Mouse (Mus musculus): ENCODE results near the gene Ccdc146.
A peak's percentile ranks its signal among the peaks of the same experiment; 100 is the strongest.

Gene Ccdc146

DNA sequence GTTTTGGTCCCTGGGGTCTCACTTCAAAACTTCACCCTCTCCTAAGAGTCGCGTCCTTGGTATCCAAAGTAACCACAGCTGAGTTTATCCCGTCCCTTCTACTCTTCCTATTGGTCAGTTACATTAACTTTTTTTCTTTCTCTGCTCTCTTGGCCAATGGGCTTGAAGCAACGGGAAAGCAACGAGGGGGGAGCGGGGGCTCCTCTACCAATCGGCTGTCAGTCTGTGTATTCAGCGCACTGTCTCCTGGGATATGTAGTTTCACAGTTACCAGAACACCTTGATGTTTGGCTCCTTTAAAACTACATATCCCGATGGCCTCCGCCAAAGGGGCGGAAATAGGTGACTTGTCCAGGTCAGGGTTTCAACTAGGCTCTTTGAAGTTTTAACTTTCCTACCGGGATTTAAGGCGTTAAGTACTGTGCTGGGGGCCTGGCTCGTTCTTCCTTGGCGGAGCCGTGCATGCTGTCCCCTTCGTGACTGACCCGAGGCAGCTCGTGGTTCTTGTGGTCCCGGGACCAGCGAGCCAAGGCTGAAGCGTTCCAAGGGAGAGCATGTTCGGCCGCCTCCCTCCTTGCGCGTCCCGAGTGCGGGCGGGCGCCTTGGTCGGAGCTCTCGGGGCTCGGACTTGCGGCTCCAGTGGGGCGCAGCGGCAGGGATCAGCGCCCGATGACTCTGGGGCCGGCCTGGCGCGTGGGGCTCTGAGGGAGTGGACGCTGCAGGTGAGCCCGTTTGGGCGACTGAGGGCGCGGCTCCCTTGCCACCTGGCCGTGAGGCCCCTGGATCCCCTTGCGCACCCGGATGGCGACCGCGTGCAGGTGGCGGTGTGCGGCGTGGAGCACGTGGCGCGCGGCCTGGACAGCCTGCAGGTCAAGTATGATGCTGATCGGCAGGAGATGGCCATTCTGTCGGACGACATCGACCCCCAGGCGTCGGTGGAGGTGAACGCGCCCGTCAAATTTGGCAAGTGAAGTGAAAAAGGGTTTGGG is at the start of gene Ccdc146, which contains the start of gene Fam185a:
TSS of gene Ccdc146 (minus strand) at position 64 of the 989 bp plus-strand sequence.
TSS of gene Fam185a (plus strand) at position 345 of the 989 bp plus-strand sequence.
- peak; percentile 98 for DNase-seq (ENCODE audit: low read depth, low spot score)

DNA sequence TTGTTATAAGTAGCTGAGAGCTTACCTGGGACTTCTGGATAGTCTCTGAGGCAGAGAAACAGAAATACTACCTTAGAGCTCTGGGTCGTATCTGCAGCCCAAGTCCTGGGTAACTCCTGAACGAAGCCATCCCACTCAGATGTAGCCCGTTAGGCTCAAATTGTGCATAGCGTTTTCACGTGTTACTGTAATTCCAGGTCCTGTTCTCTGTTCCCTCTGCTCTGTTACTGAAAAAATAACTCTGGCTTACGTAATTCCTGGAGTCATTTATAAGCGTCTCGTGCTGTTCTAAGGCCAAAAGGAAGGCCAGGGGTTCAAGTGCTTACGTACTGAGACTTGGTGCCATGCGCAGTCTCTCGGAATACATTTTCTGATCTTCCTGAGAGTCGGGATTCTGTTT is 43.6 kb upstream of the Ccdc146 start:
- no peak for DNase-seq (ENCODE audit: low read depth, low spot score)

DNA sequence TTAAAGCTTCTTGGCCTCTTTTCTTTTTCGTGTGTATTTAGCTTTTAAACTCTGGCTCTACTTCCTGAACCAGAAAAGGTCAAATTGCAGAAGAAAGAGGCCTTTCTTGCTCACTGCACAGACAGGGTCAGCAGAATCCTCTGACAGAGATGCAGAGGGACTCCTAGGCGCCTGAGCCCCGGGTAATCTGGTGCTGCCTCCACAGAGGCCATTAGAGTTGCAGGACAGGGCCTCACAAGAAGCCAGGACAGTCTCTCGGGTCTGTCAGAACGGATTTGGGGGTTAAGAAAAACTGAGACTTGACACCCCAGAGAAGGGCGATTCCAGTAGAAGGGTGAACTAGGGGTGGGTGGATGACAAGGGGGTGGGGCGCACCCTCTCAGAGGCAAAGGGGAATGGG is 42.9 kb upstream of the Ccdc146 start:
- no peak for DNase-seq (ENCODE audit: low read depth, low spot score)

DNA sequence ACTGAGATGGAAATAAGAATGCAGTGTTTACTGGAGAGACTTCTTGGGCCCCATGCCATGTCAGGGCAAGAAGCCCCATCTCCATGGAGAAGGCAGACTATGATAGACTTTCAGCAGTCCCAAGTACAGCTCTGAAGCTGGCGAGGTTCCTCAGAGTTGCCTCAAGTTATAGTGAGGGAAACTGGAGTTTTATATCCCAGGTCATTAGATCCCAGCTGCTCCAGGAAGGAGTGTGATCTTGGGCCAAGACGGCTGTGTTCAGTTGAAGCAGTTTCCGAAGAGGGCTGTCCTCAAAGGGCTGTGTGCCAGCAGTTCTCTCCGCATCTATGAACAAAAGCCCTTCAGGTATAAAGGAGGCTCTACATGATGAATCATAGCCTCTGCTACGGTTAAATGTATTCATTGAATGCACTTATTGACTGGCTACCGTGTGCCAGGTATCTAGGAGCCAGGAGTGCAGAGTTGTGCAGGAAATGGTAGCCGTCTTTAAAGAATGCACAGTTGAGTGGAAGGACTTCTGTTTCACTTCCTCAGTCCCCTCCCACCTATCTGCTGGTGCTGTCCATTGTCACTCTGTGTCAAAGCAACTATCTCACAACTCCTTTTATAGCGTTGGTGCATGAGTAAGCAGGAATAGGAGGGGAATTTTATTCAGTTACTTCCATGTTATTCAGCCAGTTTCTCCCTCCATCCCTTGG is 16.5 kb upstream of the Ccdc146 start:
- no peak for DNase-seq (ENCODE audit: low read depth, low spot score)

DNA sequence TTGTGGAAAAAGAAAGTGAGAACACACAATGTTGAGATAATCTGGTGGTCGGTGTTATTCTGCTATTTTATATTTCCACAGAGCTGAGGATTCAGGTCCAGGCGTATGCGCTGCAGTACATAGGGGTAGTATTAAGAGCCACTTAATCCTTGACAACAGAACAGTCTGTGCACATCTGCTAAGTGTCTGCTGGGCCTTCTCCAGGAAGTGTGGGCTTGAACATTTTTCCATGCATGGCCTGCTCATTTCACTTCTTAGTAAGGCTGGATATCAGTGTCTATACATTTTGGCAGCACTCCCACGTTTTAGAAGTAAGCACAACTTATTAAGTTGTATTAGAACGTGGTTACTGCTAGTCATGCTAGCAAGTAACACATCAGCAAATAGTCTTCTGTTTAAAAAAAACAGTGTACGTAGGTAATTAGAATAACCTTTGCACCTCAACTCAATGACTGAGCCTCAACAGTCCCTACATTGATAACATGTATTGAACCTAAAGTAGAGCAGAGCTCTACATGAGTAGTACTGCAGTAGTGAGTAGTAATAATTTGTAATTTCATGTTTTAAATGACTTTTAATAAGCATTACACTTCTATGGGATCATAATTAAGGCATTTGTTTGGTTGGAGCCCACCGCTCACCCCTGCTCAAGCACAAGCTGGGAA is 15.1 kb upstream of the Ccdc146 start:
- no peak for DNase-seq (ENCODE audit: low read depth, low spot score)

DNA sequence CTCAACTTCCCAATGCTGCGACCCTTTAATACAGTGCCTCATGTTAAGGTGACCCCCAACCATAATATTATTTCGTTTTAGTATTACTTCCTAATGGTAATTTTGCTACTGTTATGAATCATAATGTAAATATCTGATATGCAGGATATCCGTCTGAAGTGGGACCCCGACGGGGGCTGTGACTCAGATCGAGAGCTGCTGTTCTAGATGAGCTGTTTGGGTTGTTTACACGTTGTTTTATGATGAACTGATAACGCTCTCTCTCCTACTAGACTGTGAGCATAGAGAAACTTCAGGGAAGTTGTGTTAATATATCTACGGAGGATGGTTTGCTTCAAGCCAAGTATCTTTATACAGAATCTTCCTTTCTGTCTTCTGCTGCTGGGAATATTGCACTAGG is 14.0 kb upstream of the Ccdc146 start:
- DNase-seq (ENCODE audit: low read depth, low spot score), result no peak

DNA sequence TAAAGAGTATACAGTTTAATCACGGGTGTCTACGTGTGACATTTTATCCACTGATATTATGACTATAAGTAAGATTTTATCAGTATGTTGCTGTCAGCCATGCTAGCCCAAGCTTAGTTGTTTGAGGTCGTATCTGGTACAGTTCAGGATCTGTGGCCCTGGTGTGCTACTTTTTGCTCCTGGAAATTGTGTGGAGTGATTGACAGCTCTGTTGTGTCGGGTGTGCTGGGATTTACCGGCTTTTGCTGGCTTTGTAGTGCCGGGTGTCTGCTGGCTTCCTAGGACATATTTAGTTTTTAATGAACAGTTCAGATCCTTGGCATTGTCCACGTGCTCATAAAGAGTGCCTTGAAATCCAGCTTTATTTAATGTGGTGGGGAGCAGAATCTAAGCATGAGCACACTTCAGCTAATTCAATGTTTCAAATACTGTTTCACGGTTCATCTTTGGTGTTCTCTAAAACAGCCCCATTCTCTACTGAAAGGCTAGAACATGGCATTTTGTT is 12.0 kb upstream of the Ccdc146 start:
- no peak for DNase-seq (ENCODE audit: low read depth, low spot score)

DNA sequence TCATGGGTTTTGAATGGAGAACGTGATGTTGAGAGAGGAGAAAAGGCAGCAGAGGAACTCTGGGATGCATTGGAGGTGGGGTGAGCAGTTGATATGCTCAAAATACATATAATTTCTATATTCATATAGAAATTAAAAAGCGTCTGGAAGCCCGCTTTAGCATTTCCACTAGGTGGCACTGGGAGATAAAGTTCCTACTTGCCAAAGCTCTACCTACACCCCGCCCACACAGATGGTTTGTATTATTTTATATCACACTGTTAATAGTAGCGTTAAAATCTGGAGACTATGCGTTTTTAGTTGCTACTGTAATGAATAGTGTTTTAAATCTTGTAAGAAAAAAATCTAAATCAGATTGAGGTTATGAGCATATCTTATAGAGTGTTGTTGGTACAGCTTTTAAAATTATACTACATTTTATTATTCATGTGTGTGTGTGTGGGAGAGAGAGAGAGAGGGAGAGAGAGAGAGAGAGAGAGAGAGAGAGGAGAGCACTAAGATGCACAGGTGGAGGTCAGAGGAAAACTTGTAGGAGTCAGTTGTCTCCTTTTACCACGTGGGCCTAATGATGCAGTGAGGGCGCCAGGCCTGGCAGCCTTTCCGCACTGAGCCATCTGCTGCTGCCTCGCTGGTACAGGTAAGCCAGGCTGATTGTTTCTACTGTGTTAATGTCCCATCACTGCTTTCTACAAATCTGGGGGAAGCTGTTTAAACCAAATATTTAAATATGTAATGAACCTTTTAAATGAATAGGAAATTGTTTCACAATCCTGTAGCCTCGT is 9.9 kb upstream of the Ccdc146 start:
- DNase-seq (ENCODE audit: low read depth, low spot score), result no peak

DNA sequence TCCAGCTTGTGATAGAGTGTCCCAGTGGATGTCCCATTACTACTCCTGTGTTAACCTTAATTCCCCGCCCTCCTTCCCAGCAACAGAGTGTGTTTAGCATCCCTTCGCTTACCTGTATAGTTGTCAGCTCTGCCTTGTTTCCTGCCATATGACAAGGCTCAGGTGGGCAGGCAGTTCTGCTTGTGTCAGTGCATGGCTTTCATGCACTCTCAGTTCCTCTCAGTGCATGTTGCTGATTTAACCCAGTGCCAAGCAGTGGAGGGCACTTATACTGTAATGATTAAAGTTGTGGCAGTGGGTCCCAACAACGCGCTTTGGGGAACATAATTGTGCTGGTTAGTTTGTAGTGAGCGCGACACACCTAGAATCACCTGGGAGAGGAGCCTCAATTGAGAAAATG is 2.2 kb upstream of the Ccdc146 start:
- DNase-seq (ENCODE audit: low read depth, low spot score), result no peak

DNA sequence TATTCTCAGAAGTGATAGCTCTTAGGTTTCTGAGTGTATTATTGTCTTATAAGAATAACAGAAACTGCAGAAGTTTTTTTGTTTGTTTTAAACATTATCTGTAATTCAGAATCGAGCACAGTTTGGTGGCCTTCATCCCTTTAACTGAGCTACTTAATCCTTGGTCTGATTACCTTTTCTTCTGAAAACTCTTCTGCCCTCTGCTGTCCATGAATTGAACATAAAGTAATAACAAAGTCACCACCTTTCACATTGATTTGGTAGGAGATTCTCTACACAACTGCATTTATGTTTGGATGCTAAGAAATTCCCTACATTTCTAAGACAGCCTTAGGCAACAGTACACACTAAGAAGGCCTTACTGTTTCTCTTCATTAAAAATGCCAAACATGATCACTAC is 3.9 kb downstream of the Ccdc146 start:
- peak; percentile 31 for DNase-seq (ENCODE audit: low read depth, low spot score)

DNA sequence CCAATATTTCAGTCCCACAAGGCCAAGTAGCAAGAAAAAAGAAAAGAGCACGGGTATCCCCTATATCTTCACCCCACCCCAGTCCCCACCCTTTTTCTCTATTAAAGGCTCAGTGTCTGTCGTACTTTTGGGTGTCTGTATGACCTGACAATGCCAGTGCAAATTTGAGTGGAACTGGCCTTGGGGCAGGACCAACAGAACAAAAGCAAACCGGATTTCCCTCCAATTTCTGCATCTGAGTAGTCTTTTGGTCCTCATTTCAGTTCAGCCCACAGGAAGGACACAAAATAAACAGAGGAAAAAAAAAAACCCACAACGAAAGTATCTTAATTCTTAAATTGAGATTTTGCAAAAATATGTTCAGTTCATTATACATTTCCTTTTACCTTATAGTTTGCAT is 5.9 kb downstream of the Ccdc146 start:
- DNase-seq (ENCODE audit: low read depth, low spot score), result no peak

DNA sequence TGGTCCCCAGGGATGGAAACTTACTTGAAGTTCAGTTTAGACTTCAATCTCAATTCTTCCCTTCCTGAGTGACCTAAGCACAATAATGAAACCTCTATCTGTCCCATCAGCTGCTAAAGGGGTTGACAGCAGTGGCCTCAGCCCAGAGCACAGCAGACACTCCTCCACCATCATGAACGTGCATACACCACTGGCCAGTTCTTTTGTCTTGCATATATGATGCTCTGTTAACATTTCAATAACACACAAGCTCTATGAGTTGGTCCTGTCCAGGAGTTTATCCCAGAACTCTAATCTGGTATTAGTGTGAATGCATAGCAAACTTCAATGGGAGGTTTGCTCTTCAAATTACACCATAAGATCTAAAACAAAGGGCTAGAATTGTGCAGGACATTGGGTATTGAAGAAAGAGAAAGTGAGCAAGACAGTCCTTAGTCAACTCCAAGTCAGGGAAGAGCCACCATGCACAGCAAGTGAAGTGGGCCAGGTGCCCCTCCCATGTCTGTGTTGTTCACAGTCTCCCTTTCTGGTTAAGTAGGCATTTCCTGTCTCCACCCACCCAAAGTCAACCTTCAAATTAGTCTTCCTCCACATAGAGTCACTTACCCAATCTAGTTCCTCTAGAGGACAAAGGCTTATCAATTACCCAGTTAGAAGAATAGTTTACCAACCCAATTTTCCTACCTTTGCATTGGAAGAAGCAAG is 10.2 kb downstream of the Ccdc146 start:
- DNase-seq (ENCODE audit: low read depth, low spot score), result peak; percentile 77

DNA sequence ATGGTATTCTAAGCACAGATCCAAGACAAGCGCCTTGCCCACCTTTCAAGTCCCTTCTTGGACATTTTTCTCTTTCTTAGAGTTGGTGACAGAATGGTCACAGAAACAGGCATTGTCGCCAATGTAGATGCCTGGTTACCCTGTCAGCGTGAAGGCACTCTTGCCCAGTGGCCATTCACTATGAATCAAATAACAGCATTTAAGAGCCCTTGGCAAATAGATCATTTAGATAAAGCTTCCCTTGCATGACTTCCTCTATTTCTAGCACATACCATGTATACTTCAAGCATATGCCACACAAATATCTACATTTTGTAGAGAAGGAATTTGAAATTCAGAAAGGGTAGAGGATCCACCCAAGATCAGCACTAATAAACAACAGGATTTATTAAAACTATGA is 11.2 kb downstream of the Ccdc146 start:
- no peak for DNase-seq (ENCODE audit: low read depth, low spot score)

DNA sequence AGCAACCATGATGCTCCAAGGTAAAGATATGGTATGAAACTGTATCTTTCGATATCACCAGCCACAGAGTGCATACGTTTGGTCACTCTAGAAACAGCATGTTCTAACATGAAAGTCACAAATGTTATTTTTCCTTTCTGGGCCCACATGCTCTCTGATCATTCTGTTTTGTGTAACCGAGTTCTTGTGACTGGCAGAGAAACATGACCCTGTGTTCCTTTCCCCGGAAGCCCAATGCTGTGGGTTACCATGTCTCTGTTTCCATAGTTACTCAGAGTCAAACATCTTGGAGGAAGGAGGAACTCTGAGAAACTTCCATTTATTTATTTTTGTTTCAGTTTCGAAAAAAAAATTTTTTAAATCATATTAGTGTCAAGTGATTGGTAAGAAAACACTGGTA is 12.4 kb downstream of the Ccdc146 start:
- DNase-seq (ENCODE audit: low read depth, low spot score), result no peak

DNA sequence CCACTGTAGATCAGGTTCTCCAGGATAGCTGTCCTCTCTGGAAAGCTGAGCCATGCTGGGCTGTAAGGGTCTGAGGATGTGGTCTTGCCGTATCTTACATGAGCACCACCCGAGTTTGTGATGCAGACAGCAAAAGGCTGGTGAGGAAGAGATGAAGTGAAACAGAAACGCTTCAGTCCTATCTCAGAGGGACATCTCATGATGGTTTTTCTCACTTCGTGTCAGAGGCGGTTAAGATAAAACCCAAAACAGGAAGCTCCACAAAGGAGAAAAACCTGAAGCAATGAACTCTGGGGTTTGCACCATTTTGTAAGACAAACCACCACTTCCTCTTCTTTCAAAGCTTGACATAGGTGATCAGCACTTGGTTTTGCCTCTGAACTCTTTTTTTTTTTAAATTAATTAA is 13.2 kb downstream of the Ccdc146 start:
- DNase-seq (ENCODE audit: low read depth, low spot score), result no peak

DNA sequence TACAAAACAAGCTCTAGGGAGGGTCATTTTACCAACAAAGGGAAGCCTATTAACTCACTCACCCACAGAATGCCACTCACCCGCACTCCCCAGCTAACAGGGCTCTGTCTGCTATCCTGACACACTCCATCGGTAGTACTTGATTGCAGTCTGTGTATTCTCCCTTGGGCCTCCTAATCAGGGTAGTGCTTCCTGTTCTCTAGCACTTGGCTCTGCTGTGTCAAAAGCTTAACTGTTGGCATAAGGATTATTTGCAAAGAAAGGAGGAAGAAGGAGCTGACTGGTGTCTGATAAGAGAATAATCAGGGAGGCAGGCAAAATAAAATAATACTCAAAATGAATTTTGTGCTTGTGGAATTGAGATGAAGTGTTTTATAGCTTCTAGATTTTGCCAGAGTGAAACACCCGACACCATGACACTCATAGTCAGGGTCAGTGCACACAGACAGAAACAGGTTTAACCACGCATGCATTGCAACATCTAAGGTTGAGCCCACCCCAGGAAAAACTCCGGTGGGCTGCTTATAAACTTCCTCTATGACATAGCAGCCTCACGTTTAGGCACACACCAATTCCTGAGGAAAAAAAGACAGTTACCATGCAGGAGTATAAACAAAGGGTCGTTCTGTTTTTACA is 29.2 kb downstream of the Ccdc146 start:
- no peak for DNase-seq (ENCODE audit: low read depth, low spot score)

DNA sequence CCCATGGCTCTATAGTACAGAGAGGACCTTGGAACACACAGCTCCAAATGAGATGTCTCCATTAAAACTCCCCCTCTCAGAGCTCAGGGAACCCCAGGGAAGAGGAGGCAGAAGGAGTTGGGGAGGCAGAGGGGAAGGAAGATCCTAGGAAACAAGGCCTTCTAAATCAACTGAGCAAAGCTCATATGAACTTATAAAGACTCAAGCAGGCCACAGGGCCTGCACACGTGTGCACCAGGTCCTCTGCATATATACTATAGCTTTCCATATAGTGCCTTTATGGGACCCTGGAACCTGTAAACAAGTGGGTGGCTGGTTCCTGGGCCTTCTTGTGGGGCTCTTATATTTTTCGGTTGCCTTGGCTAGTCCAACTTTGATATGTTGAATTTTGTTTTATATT is 29.9 kb downstream of the Ccdc146 start:
- DNase-seq (ENCODE audit: low read depth, low spot score), result no peak

DNA sequence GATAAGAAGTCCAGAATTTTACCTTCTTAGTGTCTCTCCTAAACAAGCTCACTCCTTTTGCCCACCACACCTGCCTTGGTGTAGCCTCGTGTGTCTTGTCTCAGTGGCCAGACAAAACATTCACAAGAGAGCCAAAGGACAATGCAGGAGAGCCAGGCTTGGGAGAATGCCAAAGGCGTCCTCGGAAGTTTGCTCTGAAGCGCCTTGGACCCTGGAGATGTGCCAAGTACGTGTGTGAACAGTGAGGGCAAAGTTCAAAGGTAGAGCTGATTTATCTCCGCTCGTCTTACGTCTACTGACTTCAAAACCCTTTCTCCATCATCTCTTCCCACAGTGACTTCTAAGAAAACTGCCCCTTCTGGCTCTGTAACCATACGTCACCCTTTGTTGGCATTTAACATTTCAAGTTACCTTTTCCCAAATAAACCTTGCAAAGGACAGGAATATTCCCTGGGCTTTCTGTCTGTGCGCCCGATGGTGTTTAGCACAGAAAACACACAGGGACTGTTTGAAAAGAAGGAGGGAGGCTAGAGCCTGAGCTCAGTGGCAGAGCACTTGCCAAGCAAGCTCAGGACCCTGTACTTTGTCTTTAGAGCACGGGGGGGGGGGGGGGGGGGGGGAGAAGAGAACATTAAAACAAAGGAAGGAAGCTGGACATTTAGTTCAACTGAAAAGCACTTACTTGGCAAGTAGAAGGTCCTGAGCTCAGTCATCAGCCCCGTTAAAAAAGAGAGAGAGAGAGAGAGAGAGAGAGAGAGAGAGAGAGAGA is 32.7 kb downstream of the Ccdc146 start:
- DNase-seq (ENCODE audit: low read depth, low spot score), result no peak

DNA sequence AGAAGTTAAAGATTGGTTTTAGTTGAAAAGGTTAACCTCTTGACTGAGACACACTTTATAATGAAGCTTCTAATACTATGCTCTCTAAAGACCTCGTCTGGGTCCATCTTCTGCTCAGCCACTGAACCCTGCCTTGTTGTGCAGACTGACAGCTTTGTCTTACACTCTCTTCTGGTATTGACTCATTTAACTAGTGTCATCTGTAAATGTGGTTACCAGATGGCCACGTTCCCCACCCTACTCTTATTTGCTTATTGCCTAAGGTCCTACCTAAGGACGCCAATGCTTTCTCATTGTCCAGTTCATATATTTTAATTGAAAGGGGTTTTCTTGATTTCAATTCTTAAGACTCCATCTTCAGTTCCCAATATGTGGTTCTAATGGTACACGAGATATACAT is 35.6 kb downstream of the Ccdc146 start:
- DNase-seq (ENCODE audit: low read depth, low spot score), result no peak

All from ZHBTc4 (cell line).